Mouse (Mus musculus): ENCODE measurements at regions not wholly inside any gene's neighbourhood (a gene's known extent, or its start where the extent isn't known, plus 50 kb on each side); places are given as distances from the start of the nearest gene placed in this dataset.

DNA sequence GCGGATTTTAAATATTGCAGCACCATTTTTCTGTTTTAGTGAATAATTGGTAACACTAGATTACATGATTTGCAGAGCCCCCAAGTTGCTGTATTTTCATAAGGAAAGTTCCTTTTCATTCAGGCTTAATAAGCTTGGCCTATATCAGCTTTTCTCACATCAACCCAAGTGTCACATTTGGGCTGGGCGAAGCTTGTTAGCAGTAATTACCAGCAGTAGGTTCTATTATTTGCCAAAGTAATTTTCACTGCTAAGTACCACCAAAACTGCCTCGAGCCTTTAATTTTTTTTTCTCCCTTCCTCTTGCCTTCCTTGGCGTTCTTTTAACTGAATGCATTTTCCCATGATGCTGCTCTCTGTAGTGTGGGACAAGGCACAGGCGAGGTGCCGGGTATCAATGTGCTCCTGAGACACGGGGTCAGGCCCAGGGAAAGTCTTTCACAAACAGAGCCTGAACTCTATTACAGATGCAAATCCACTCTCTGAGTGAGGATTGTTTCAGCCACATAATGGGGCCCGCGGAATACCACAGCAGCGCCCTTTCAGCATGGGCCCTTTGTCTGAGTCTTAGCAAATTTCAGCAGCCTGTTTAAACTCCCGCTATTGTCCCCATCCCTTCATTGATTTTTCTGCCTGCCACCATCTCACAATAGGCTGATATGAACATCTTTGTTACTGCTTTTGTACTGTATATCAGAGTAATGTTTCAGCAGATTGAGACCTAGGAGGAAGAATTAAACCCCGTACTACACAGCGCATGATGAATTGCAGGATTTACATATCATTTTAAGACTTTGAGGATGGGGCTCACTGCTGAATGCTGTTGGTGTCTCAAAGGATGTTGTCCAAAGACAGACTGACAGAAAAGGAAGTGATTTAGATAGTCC, 205.1 kb upstream of the Epha3 start:
- DNase-seq (ENCODE audit: low spot score in 2 of 2) = no peak
- intact Hi-C loops (cut with DNase I) = no loop called here

- DNase-seq (ENCODE audit: low spot score in 2 of 2) = no peak
- intact Hi-C loops (cut with DNase I) = no loop called here
These were observed 198.6 kb upstream of the Epha3 start for GRCm38 (mm10) chr16:64062584-64062983.

GRCm38 (mm10) chr16:64058712-64059111, 194.7 kb upstream of the Epha3 start:
- intact Hi-C loops (cut with DNase I) = no loop called here
- DNase-seq (ENCODE audit: low spot score in 2 of 2) = no peak

DNA sequence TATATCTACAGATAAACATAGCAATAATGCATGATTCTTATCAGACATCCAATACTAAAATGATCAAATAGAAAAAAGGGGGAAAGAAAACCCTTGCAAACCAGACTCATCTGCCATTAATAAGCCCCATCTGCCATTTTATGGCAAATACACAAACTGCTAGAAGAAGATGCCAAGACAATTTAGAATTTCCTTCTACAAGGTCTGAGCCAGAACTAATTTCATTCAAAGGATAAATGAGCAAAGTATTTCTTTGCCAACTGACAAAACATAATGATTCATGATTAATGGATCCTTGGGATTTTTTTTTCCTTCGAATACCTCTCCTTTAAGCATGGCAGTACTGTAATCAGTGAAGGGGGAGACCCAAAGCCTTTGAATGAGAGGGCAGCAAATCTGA, 190.4 kb upstream of the Epha3 start:
- intact Hi-C loops (cut with DNase I) = no loop called here
- no peak for DNase-seq (ENCODE audit: low spot score in 2 of 2)

DNA sequence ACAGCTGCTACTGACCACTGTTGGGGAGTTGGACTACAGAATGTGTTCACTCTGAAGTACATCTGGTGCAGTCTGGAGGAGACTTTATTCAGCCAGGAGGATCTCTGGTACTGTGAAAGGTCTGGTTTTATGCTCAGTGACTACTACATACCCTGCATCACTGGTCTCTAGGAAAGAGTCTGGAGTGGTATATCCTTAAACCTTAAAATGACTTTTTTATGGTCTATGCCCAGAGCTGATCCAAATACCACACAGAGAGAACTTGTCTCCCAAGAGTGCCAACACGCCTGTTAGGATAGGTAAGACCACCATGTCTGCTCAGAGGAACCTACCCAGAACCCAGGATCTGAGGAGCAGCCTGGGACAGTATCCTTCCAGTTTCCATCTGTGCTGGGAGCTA, 184.1 kb upstream of the Epha3 start:
- intact Hi-C loops (cut with DNase I) = no loop called here
- DNase-seq (ENCODE audit: low spot score in 2 of 2) = no peak

- no peak for DNase-seq (ENCODE audit: low spot score in 2 of 2)
- intact Hi-C loops (cut with DNase I) = no loop called here
These were observed 169.1 kb upstream of the Epha3 start for GRCm38 (mm10) chr16:64033049-64033448.

DNA sequence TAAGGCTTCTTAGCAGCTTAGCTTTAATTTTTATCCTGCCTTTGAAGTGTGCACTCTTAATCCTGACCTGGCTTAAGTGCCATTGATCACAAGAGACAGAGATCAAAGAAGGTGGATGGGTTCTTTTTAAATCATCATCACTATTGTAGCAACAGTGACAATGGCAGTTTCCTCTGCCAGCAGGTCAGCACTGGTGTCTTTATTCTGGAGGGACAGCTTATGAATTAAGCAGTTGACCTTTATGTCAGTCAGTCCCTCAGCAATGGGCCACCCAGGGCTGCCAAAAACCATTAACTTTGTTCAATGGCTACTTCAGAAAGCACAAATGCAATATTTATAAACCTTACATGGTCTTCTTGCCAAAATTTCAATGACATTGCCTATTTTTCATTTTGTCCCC, 160.0 kb upstream of the Epha3 start:
- intact Hi-C loops (cut with DNase I) = no loop called here
- no peak for DNase-seq (ENCODE audit: low spot score in 2 of 2)

DNA sequence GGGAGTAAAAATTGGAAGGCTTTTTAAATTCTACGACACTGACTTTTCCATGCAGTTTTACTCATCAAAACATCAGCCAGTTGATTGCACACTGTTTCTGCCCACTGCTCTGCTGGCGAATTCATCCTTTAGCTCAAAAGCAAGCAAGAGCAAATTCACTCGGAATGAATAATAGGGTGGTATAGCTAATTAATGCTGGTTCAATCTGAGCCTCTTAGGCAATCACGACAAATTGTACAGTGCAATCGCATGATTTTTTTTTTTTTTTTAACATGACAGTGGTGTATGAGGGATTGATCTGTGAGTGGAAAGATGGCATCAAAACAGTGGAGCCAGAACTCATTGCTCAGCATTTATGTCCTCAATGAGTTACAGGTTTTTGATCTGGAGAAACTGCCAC, 136.9 kb upstream of the Epha3 start:
- intact Hi-C loops (cut with DNase I) = no loop called here
- no peak for DNase-seq (ENCODE audit: low spot score in 2 of 2)

DNA sequence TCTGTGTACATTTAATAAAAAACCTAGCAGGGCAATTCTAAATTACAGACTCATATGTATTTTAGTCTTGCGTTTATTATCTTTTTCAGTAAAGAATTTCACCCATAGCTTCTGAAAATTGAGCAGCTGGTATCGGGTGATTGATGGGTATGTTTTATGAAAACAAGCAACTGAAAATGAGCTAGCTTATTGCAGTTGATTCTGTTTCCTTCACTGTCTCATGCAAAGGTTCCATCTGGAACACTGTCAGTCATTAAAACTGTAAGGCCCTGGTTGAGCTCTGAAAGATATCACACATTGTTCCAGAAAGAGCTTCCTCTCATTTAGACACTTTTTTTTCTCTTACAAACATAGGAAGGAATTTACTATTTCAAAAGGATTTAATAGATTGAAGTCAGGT, 103.4 kb upstream of the Epha3 start:
- DNase-seq (ENCODE audit: low spot score in 2 of 2) = peak in 1 of 2 experiments; percentile 28
- intact Hi-C loops (cut with DNase I) = no loop called here

GRCm38 (mm10) chr16:63960786-63961185, 96.8 kb upstream of the Epha3 start:
- no peak for DNase-seq (ENCODE audit: low spot score in 2 of 2)
- intact Hi-C loops (cut with DNase I) = no loop called here

GRCm38 (mm10) chr16:63958154-63958553, 94.2 kb upstream of the Epha3 start:
- peak; percentile 14 for DNase-seq (ENCODE audit: low spot score in 2 of 2)
- intact Hi-C loops (cut with DNase I) = no loop called here

GRCm38 (mm10) chr16:63925195-63925594, 61.2 kb upstream of the Epha3 start:
- DNase-seq (ENCODE audit: low spot score in 2 of 2) = no peak
- intact Hi-C loops (cut with DNase I) = no loop called here

- no peak for DNase-seq (ENCODE audit: low spot score in 2 of 2)
- intact Hi-C loops (cut with DNase I) = no loop called here
These were observed 57.2 kb upstream of the Epha3 start for GRCm38 (mm10) chr16:63921146-63921545.

All from left cerebral cortex, postnatal 14 days (tissue).